Mouse (Mus musculus) skeletal muscle tissue, postnatal 0 days (tissue): Measurements from ENCODE around the gene Btbd2. TPM values are rescaled to one million over a fixed set of nuclear protein-coding genes. Genes with fewer than 3 reads are reported as not detected.

Experiments
- microRNA-seq, 2 experiments: library from miRNA; unstranded; fragments of <30 nt; microRNA quantifications; one replicate each; pipeline ENCODE4; 2016
- polyA plus RNA-seq: library from polyadenylated mRNA; unstranded; fragments of >200 nt; fragmentation: Nextera tagmentation; extraction: Ambion mirVana; gene quantifications from 2 replicates; pipeline ENCODE4 v1.2.1, GENCODE M21; 2015

Gene Btbd2
- 31.9 and 36.3 TPM in 2 replicates for polyA plus RNA-seq

DNA sequence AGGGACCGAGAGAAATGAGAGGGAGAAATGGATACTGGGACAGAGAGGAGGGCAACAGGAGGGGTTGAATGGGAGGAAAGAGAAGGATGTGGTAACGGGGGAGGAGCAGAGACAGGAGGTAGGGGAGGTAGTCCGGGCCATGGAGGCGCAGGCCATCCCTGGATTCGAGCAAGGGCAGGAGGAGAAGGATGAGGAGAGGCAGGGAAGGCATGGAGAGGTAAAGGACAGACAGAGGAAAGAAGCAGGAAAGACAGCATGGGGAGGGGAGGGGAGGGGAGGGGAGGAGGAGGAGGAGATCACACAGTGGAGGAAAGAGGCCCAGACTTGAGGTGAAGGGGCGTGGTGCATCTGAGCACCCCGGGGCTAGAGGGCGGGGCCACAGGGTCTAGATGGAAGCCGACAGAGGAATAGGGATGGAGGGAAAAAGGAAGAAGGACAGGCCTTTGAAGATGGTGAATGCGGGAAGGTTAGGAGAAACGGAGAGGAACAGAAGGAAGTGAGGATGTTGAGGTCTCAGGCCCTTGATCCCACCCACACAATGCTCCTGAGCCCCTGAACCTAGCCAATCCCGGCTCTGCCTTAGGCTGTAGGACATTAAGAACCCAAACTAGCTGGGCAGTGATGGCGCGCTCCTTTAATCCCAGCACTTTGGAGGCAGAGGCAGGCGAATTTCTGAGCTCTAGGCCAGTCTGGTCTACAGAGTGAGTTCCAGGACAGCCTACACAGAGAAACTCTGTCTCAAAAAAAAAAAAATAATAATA lies at the start of gene Btbd2:
Btbd2 (minus strand) TSS at position 209 of the 761 bp plus-strand sequence.

DNA sequence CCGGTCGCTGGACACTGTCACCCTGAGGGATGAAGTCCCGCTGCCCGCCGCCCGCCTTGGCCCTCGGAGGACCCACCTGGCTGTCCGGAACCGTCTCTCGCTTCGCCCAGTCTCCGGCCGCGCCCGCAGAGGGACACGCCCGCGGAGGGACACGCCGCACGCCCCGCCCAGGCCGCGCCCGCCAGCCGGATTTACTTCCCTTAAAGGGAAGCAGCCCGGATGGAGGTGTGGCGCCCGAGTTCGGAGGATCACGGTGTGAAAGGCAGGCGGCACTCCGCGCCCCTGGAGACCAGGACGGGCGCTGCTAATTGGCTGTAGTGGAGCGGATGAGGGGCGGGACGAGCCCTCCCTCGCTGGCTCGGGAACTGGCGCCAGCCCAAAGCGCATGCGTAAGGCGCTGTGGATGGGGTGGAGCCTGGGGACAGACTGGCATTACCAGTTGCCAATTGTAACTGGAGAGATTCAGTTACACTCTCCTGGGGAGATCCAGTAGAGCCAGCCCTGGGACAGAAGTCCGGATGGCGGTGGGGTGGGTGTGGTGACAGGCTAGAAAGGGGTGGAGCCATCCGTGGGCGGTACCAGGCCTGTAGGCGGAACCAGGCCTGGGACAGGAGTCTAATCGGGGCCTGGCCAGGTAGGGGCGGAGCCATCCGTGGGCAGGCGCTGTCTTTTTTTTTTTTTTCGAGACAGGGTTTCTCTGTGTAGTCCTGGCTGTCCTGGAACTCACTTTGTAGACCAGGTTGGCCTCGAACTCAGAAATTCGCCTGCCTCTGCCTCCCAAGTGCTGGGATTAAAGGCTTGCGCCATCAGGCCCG lies 45.1 kb upstream of the Btbd2 start, which contains the start of the genes Mob3a and Izumo4:
Mob3a (minus strand) TSS at position 257 of the 815 bp plus-strand sequence.
Izumo4 (plus strand) TSS at position 464 of the 815 bp plus-strand sequence.

DNA sequence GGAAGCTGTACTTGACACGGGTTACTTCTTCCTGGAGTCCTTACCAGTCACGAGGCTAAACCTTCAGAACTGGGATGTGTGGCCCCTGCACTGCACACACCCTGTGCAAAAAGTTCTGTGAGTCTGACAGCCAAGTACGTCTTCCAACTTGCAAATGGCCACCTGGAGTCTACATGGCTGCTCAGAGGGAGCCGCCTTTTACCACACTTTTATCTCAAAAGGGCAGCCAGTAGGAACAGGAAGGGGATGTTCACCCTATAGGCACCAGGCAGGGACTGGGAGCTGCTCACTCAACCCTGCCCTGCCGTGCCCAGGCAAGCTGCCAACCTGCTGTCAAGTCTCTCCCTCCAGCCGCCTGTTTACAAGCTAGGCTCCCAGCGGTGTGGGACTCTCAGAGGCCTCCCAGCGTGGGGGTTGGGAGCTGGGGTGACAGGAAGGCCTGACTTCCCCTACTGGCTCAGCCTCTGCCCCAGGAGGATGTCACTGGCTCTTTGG lies 21.1 kb upstream of the Btbd2 start, which contains the start of gene Mknk2:
Mknk2 (minus strand) TSS at position 171 of the 495 bp plus-strand sequence.

DNA sequence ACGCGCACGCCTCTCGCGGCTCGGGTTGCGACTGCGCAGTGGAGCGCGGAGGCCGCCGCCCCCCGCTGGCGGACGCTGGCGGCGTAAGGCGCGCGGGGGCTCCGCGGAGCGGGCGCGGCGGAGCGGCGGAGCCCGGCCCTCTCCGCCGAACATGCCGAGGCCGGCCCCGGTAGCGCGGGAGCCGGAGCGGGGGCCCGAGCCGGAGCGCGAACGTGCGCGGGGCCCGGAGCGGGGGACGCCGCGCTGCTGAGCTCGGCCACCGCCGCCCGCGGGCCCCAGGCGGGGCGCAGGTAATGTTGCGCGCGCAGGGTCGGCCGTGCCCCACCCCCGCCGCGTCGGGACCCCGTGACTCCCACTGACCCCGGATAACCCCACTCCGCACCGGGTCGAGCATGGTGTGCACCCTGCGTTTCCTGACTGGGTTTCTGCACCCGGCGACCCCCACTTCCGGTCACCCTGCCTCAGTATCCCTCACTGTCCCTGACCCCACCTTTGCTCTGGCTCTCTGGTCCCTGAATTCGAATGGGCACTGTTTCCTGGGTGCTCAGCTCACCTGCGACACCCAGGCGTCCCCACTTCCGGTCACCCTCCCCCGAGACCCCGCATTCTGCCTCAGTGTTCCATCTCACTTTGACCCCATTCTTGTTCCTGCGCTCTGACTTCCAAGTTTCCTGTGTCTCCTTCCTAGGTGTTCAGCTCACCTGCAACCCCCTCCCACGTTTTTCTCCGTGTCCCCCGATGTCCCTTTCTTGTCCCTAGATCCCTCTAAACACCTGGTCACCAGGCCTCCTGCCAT lies 34.0 kb downstream of the Btbd2 start, which contains the start of gene Csnk1g2:
Csnk1g2 (plus strand) TSS at position 178 of the 796 bp plus-strand sequence.

DNA sequence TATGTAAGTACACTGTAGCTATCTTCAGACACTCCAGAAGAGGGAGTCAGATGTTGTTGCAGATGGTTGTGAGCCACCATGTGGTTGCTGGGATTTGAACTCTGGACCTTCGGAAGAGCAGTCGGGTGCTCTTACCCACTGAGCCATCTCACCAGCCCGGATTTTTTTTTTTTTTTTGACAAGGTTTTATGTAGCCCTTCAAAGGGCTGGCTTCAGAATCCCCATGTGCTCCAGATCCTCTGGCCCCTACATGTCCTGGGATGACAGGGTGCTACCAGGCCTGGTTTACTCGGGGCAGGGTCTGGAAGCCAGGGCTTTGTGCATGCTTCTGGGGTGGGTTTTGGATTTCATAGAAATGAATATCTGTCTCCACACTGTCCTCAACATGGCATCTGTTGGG lies 51.1 kb downstream of the Btbd2 start, which contains the start of gene Gm49322:
Gm49322 (plus strand) TSS at position 301 of the 400 bp plus-strand sequence.

DNA sequence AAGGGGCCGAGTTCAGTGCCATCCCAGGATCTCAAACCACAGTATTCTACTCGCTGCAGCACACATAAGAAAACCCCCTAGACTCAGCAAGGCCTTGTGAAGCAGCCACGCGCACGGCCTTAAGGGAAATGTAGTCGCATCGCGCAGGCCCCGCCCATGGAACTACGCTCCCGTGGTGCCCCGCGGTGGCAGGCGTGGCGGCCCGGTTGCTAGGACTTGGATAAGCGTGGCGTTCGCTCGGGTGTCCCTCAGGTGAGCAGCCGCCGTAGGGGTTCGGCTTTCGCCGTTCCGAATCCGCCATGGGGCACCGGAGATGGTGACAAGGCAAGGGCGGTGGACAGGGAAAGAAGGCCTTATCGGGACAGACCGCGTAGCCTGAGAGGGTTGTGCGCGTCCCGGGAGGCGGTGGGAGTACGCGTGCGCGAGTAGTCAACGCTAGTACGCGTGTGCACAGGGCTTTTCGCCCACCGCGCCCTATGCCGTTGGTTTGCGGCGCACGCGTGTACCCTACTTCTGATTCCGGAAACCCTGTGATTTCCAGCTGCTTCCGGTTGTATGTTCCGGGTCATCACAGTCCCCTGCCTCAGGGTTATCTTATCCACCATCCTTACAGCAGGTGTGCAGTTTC lies 54.1 kb downstream of the Btbd2 start, which contains the start of the genes Scamp4 and Adat3:
Scamp4 (plus strand) TSS at position 175 of the 628 bp plus-strand sequence.
Adat3 (plus strand) TSS at position 183 of the 628 bp plus-strand sequence.

Small RNAs within 50 kb of the gene (microRNA-seq; reads per million reads assigned to microRNA genes)
- 0.10 to 0.42 reads per million in 2 experiments for gene Mir6912

Other genes with a start within 250 kb of the Btbd2 start
- 28.8 and 33.8 TPM in 2 replicates for gene Tcf3, start 223.4 kb downstream of the Btbd2 start, polyA plus RNA-seq
- gene Onecut3, start 162.2 kb downstream of the Btbd2 start, polyA plus RNA-seq: not detected in 2 replicates
- 0.05 TPM in 1 of 2 replicates, not detected in the other for gene Atp8b3, start 117.9 kb downstream of the Btbd2 start, polyA plus RNA-seq
- 7.3 TPM in 2 replicates for gene Rexo1, start 95.5 kb downstream of the Btbd2 start, polyA plus RNA-seq
- gene Klf16, start 79.8 kb downstream of the Btbd2 start, polyA plus RNA-seq: 2.6 and 3.2 TPM in 2 replicates
- 76.8 and 93.8 TPM in 2 replicates for gene Abhd17a, start 66.7 kb downstream of the Btbd2 start, polyA plus RNA-seq
- 30.5 and 36.5 TPM in 2 replicates for gene Scamp4, start 54.2 kb downstream of the Btbd2 start, polyA plus RNA-seq
- 2.5 and 3.5 TPM in 2 replicates for gene Adat3, start 54.2 kb downstream of the Btbd2 start, polyA plus RNA-seq
- 0.87 and 1.2 TPM in 2 replicates for gene Gm49322, start 51.0 kb downstream of the Btbd2 start, polyA plus RNA-seq
- gene Csnk1g2, start 34.2 kb downstream of the Btbd2 start, polyA plus RNA-seq: 93.0 and 102 TPM in 2 replicates
- 132 and 139 TPM in 2 replicates for gene Mknk2, start 21.0 kb upstream of the Btbd2 start, polyA plus RNA-seq
- 19.4 and 20.4 TPM in 2 replicates for gene Mob3a, start 44.9 kb upstream of the Btbd2 start, polyA plus RNA-seq
- 7.5 and 10.2 TPM in 2 replicates for gene Izumo4, start 45.1 kb upstream of the Btbd2 start, polyA plus RNA-seq
- gene Ap3d1, start 85.2 kb upstream of the Btbd2 start, polyA plus RNA-seq: 31.6 and 35.9 TPM in 2 replicates
- gene Dot1l, start 98.1 kb upstream of the Btbd2 start, polyA plus RNA-seq: 8.6 and 10.6 TPM in 2 replicates
- gene Sf3a2, start 141.1 kb upstream of the Btbd2 start, polyA plus RNA-seq: 28.5 and 34.2 TPM in 2 replicates
- 44.2 and 55.6 TPM in 2 replicates for gene Plekhj1, start 141.6 kb upstream of the Btbd2 start, polyA plus RNA-seq
- gene Amh, start 148.2 kb upstream of the Btbd2 start, polyA plus RNA-seq: not detected in 2 replicates
- 278 and 284 TPM in 2 replicates for gene Jsrp1, start 156.4 kb upstream of the Btbd2 start, polyA plus RNA-seq
- gene Oaz1, start 169.6 kb upstream of the Btbd2 start, polyA plus RNA-seq: 1,304 and 1,343 TPM in 2 replicates
- 8.9 and 10.0 TPM in 2 replicates for gene Lingo3, start 187.0 kb upstream of the Btbd2 start, polyA plus RNA-seq
- gene Lsm7, start 198.1 kb upstream of the Btbd2 start, polyA plus RNA-seq: 171 and 175 TPM in 2 replicates
- gene Sppl2b, start 198.2 kb upstream of the Btbd2 start, polyA plus RNA-seq: 20.0 and 20.7 TPM in 2 replicates
- gene Tmprss9, start 214.8 kb upstream of the Btbd2 start, polyA plus RNA-seq: not detected in 2 replicates
- gene Timm13, start 243.9 kb upstream of the Btbd2 start, polyA plus RNA-seq: 239 and 241 TPM in 2 replicates